Mouse (Mus musculus): ENCODE data around the gene Adgrl2.

- TF ChIP-seq CTCF (IDR thresholded peaks at IDR 0.05; ENCODE audit: extremely low read depth, insufficient read depth, low read length) (no peak), POLR2A (IDR thresholded peaks at IDR 0.05; ENCODE audit: extremely low read depth, insufficient read depth, low read length) (no peak)
Measured at GRCm38 (mm10) chr3:148934279-148934678, 56.1 kb downstream of the Adgrl2 start.

Measured in cortical plate, adult 2 months (tissue).